Mouse (Mus musculus) liver, embryonic 13.5 days (tissue): Measurements from ENCODE around the gene Nck1. TPM values are rescaled to one million over a fixed set of nuclear protein-coding genes. Genes with fewer than 3 reads are reported as not detected.

Source experiments
- ATAC-seq: fragments of 200-750 bp; cut with Nextera tagmentation; 2 replicates; pipeline ENCODE4 v1.8.0; 2017; ENCODE audit warnings: low read depth, mild to moderate bottlenecking, moderate number of reproducible peaks, moderate library complexity
- DNase-seq: peaks from one replicate; pipeline ENCODE4 v3.0.0; 2022
- H3K27ac ChIP-seq: fragments of 300-500 bp; sonication (generic); 2 replicates; pipeline ENCODE4 v1.5.1; 2015; ENCODE audit warnings: moderate library complexity, mild to moderate bottlenecking, inconsistent platforms
- H3K27me3 ChIP-seq: fragments of 300-500 bp; sonication (generic); 2 replicates; pipeline ENCODE4 v1.6.1; 2015; ENCODE audit warnings: mild to moderate bottlenecking, inconsistent platforms
- H3K36me3 ChIP-seq: fragments of 300-500 bp; sonication (generic); 2 replicates; pipeline ENCODE4 v1.6.1; 2015; ENCODE audit warnings: mild to moderate bottlenecking, inconsistent platforms
- H3K4me1 ChIP-seq: fragments of 300-500 bp; sonication (generic); replicated peaks from 2 replicates; pipeline ENCODE4 v1.6.1; 2015; ENCODE audit warnings: inconsistent platforms
- H3K4me2 ChIP-seq: fragments of 300-500 bp; sonication (generic); 2 replicates; pipeline ENCODE4 v1.6.1; 2015; ENCODE audit warnings: inconsistent platforms, mild to moderate bottlenecking, moderate library complexity
- H3K4me3 ChIP-seq: fragments of 300-500 bp; sonication (generic); replicated peaks from 2 replicates; pipeline ENCODE4 v1.5.1; 2015; ENCODE audit warnings: mild to moderate bottlenecking, inconsistent platforms
- H3K9ac ChIP-seq: fragments of 300-500 bp; sonication (generic); 2 replicates; pipeline ENCODE4 v1.6.1; 2015; ENCODE audit warnings: mild to moderate bottlenecking, inconsistent platforms
- H3K9me3 ChIP-seq: fragments of 300-500 bp; sonication (generic); replicated peaks from 2 replicates; pipeline ENCODE4 v1.6.1; 2016; ENCODE audit warnings: inconsistent platforms
- WGBS: fragments of 180-500 bp; shearing (Covaris S2); methylation state at CpG from one replicate; pipeline ENCODE4 v1.1.7; 2015; ENCODE audit not compliant: insufficient replicate concordance; 5-methylcytosine and 5-hydroxymethylcytosine counted together
- polyA plus RNA-seq: library from polyadenylated mRNA; unstranded; fragments of >200 nt; fragmentation: Nextera tagmentation; extraction: Ambion mirVana; gene quantifications from 2 replicates; pipeline ENCODE4 v1.2.1, GENCODE M21; 2015

Gene Nck1
- polyA plus RNA-seq, 1 experiment from 2014 or later: 24.8 TPM

GRCm38 (mm10) chr9:100532847-100533505, 13.0 kb downstream of the Nck1 start:
- no peak overlapping the region for H3K27ac ChIP-seq
- peaks cover 50% of the 10 kb centered on the region for H3K4me1 ChIP-seq
- no peaks in the 10 kb centered on the region for H3K9me3 ChIP-seq
- WGBS: 25% methylated on average over 3 of the region's 3 CpGs
- DNase-seq: no peak
- ATAC-seq: peak; percentile 56
- peaks cover 3% of the 10 kb centered on the region; the same call in 1 of the 2 replicates for H3K36me3 ChIP-seq
- H3K27me3 ChIP-seq: no peaks in the 10 kb centered on the region
- H3K9ac ChIP-seq: no peak overlapping the region
- H3K4me2 ChIP-seq: 0 out of 2 replicates have a peak overlapping the region, but pooled peaks have one; percentile 1
- H3K4me3 ChIP-seq: no peak overlapping the region

GRCm38 (mm10) chr9:100531296-100531695, 14.6 kb downstream of the Nck1 start:
- ATAC-seq (no peak), DNase-seq (no peak)
- H3K9ac ChIP-seq: no peak overlapping the region
- peaks cover 3% of the 10 kb centered on the region; the same call in 1 of the 2 replicates for H3K36me3 ChIP-seq
- peaks cover 44% of the 10 kb centered on the region for H3K4me1 ChIP-seq
- WGBS: 45% methylated on average over 1 of the region's 1 CpGs
- no peak overlapping the region for H3K27ac ChIP-seq
- H3K4me2 ChIP-seq: no peak overlapping the region
- no peaks in the 10 kb centered on the region for H3K9me3 ChIP-seq
- no peak overlapping the region for H3K4me3 ChIP-seq
- no peaks in the 10 kb centered on the region for H3K27me3 ChIP-seq

- Histone ChIP-seq H3K36me3 (peaks cover 3% of the 10 kb centered on the region; the same call in 1 of the 2 replicates), H3K9me3 (no peaks in the 10 kb centered on the region), H3K4me2 (no peak overlapping the region), H3K9ac (no peak overlapping the region), H3K4me1 (peaks cover 24% of the 10 kb centered on the region), H3K4me3 (no peak overlapping the region), H3K27ac (no peak overlapping the region), H3K27me3 (no peaks in the 10 kb centered on the region)
- 38% methylated on average over 2 of the region's 2 CpGs for WGBS
- no peak for DNase-seq
- ATAC-seq: no peak
Observed at GRCm38 (mm10) chr9:100525225-100525624, 20.7 kb downstream of the Nck1 start.

GRCm38 (mm10) chr9:100522029-100522428, 23.9 kb downstream of the Nck1 start:
- Histone ChIP-seq H3K27ac (no peak overlapping the region), H3K9ac (no peak overlapping the region), H3K4me1 (peaks cover 20% of the 10 kb centered on the region), H3K4me3 (no peak overlapping the region), H3K27me3 (no peaks in the 10 kb centered on the region), H3K36me3 (no peaks in the 10 kb centered on the region), H3K4me2 (no peak overlapping the region), H3K9me3 (no peaks in the 10 kb centered on the region)
- no peak for DNase-seq
- ATAC-seq: no peak
- WGBS: 53% methylated on average over 2 of the region's 2 CpGs

- H3K27me3 ChIP-seq: no peaks in the 10 kb centered on the region
- ATAC-seq (no peak), DNase-seq (peak; percentile 21)
- no peak overlapping the region for H3K27ac ChIP-seq
- H3K4me3 ChIP-seq: no peak overlapping the region
- H3K9ac ChIP-seq: no peak overlapping the region
- no peaks in the 10 kb centered on the region for H3K9me3 ChIP-seq
- 3% methylated on average over 2 of the region's 2 CpGs for WGBS
- no peak overlapping the region for H3K4me2 ChIP-seq
- no peaks in the 10 kb centered on the region for H3K36me3 ChIP-seq
- peaks cover 20% of the 10 kb centered on the region for H3K4me1 ChIP-seq
Observed at GRCm38 (mm10) chr9:100520586-100520985, 25.3 kb downstream of the Nck1 start.

- no peak for ATAC-seq
- peaks cover 20% of the 10 kb centered on the region for H3K4me1 ChIP-seq
- DNase-seq: no peak
Observed at GRCm38 (mm10) chr9:100520012-100520411, 25.9 kb downstream of the Nck1 start.

GRCm38 (mm10) chr9:100507581-100507980, 38.4 kb downstream of the Nck1 start:
- H3K36me3 ChIP-seq: no peaks in the 10 kb centered on the region
- DNase-seq (no peak), ATAC-seq (no peak)
- no peaks in the 10 kb centered on the region for H3K4me1 ChIP-seq
- no peak overlapping the region for H3K27ac ChIP-seq
- 61% methylated on average over 2 of the region's 2 CpGs for WGBS
- H3K4me3 ChIP-seq: no peak overlapping the region
- H3K4me2 ChIP-seq: no peak overlapping the region
- H3K27me3 ChIP-seq: no peaks in the 10 kb centered on the region
- H3K9me3 ChIP-seq: no peaks in the 10 kb centered on the region
- H3K9ac ChIP-seq: no peak overlapping the region

More at GRCm38 (mm10) chr9:100520012-100520411, 25.9 kb downstream of the Nck1 start:
- Histone ChIP-seq H3K27me3 (no peaks in the 10 kb centered on the region), H3K36me3 (no peaks in the 10 kb centered on the region), H3K27ac (no peak overlapping the region), H3K9me3 (no peaks in the 10 kb centered on the region), H3K4me2 (no peak overlapping the region), H3K9ac (no peak overlapping the region), H3K4me3 (no peak overlapping the region)
- WGBS: 91% methylated on average over 3 of the region's 3 CpGs

- H3K36me3 ChIP-seq: no peaks in the 10 kb centered on the region; the same call in 1 of the 2 replicates
- WGBS: 49% methylated on average over 2 of the region's 2 CpGs
- no peak overlapping the region for H3K27ac ChIP-seq
- H3K4me1 ChIP-seq: no peaks in the 10 kb centered on the region
- ATAC-seq (no peak), DNase-seq (no peak)
- H3K4me2 ChIP-seq: no peak overlapping the region
- H3K9ac ChIP-seq: no peak overlapping the region
- H3K9me3 ChIP-seq: no peaks in the 10 kb centered on the region
- no peaks in the 10 kb centered on the region for H3K27me3 ChIP-seq
- no peak overlapping the region for H3K4me3 ChIP-seq
Observed at GRCm38 (mm10) chr9:100506652-100507051, 39.3 kb downstream of the Nck1 start.

GRCm38 (mm10) chr9:100505498-100505897, 40.4 kb downstream of the Nck1 start:
- Histone ChIP-seq H3K4me1 (no peaks in the 10 kb centered on the region), H3K9ac (no peak overlapping the region), H3K27me3 (no peaks in the 10 kb centered on the region), H3K36me3 (peaks cover 3% of the 10 kb centered on the region; the same call in 1 of the 2 replicates), H3K27ac (no peak overlapping the region), H3K9me3 (no peaks in the 10 kb centered on the region), H3K4me3 (no peak overlapping the region), H3K4me2 (no peak overlapping the region)
- DNase-seq (no peak), ATAC-seq (no peak)
- WGBS: 81% methylated on average over 4 of the region's 4 CpGs

- Histone ChIP-seq H3K27me3 (no peaks in the 10 kb centered on the region), H3K4me1 (no peaks in the 10 kb centered on the region), H3K9me3 (no peaks in the 10 kb centered on the region), H3K9ac (no peak overlapping the region), H3K4me3 (no peak overlapping the region), H3K36me3 (no peaks in the 10 kb centered on the region), H3K4me2 (no peak overlapping the region), H3K27ac (no peak overlapping the region)
- DNase-seq: no peak
- WGBS: 80% methylated on average over 5 of the region's 5 CpGs
- ATAC-seq: no peak
Observed at GRCm38 (mm10) chr9:100493611-100494261, 52.2 kb downstream of the Nck1 start.

GRCm38 (mm10) chr9:100491424-100491823, 54.5 kb downstream of the Nck1 start:
- Histone ChIP-seq H3K4me3 (no peak overlapping the region), H3K9me3 (no peaks in the 10 kb centered on the region), H3K27me3 (no peaks in the 10 kb centered on the region), H3K4me1 (peaks cover 3% of the 10 kb centered on the region; the same call in 1 of the 2 replicates), H3K4me2 (no peak overlapping the region), H3K36me3 (no peaks in the 10 kb centered on the region), H3K27ac (no peak overlapping the region), H3K9ac (no peak overlapping the region)
- 81% methylated on average over 1 of the region's 1 CpGs for WGBS
- no peak for ATAC-seq
- no peak for DNase-seq
